Mouse (Mus musculus) ovary, postnatal 10 days (tissue): ENCODE results near the gene Dync1i1.

Source experiments
- DNase-seq: peaks from one replicate; pipeline ENCODE4 v3.0.0; 2022; ENCODE audit warnings: low spot score

Gene Dync1i1

GRCm38 (mm10) chr6:5976241-5976640 lies 250.8 kb downstream of the Dync1i1 start:
- DNase-seq, result no peak

- no peak for DNase-seq
Measured at GRCm38 (mm10) chr6:5977238-5977920, 251.9 kb downstream of the Dync1i1 start.

GRCm38 (mm10) chr6:5991243-5991642 lies 265.8 kb downstream of the Dync1i1 start:
- no peak for DNase-seq

GRCm38 (mm10) chr6:5991817-5992755 lies 266.6 kb downstream of the Dync1i1 start:
- no peak for DNase-seq

- DNase-seq, result no peak
Measured at GRCm38 (mm10) chr6:5993056-5993455, 267.6 kb downstream of the Dync1i1 start.

- DNase-seq, result no peak
Measured at GRCm38 (mm10) chr6:5997535-5997934, 272.1 kb downstream of the Dync1i1 start.

- no peak for DNase-seq
Measured at GRCm38 (mm10) chr6:6002061-6002460, 276.6 kb downstream of the Dync1i1 start.

- no peak for DNase-seq
Measured at GRCm38 (mm10) chr6:6004756-6005485, 279.5 kb downstream of the Dync1i1 start.

- DNase-seq, result peak; percentile 53
Measured at GRCm38 (mm10) chr6:6005762-6006431, 280.5 kb downstream of the Dync1i1 start.

GRCm38 (mm10) chr6:6011364-6011763 lies 285.9 kb downstream of the Dync1i1 start:
- DNase-seq, result no peak

- DNase-seq, result no peak
Measured at GRCm38 (mm10) chr6:6015616-6016015, 290.2 kb downstream of the Dync1i1 start.

GRCm38 (mm10) chr6:6016931-6017330 lies 291.5 kb downstream of the Dync1i1 start:
- no peak for DNase-seq

GRCm38 (mm10) chr6:6023976-6024375 lies 298.5 kb downstream of the Dync1i1 start:
- no peak for DNase-seq

GRCm38 (mm10) chr6:6027664-6028063 lies 302.2 kb downstream of the Dync1i1 start:
- DNase-seq, result no peak

GRCm38 (mm10) chr6:6038773-6039550 lies 313.5 kb downstream of the Dync1i1 start:
- DNase-seq, result no peak

GRCm38 (mm10) chr6:6046729-6047424 lies 321.4 kb downstream of the Dync1i1 start:
- DNase-seq, result no peak

GRCm38 (mm10) chr6:6052696-6053095 lies 327.3 kb downstream of the Dync1i1 start:
- no peak for DNase-seq

- DNase-seq, result no peak
Measured at GRCm38 (mm10) chr6:6053946-6054345, 328.5 kb downstream of the Dync1i1 start.

- no peak for DNase-seq
Measured at GRCm38 (mm10) chr6:6058548-6058947, 333.1 kb downstream of the Dync1i1 start.

- no peak for DNase-seq
Measured at GRCm38 (mm10) chr6:6067201-6067600, 341.8 kb downstream of the Dync1i1 start.
